Mouse (Mus musculus): ENCODE results near the gene Brinp3. TPM values are rescaled to one million over a fixed set of nuclear protein-coding genes. Genes with fewer than 3 reads are reported as not detected.
A peak's percentile ranks its signal among the peaks of the same experiment; 100 is the strongest.

Brinp3 gene
- polyA plus RNA-seq (2014; fragmentation: Nextera tagmentation; extraction: Ambion mirVana), result 28.2 TPM in 2 replicates

DNA sequence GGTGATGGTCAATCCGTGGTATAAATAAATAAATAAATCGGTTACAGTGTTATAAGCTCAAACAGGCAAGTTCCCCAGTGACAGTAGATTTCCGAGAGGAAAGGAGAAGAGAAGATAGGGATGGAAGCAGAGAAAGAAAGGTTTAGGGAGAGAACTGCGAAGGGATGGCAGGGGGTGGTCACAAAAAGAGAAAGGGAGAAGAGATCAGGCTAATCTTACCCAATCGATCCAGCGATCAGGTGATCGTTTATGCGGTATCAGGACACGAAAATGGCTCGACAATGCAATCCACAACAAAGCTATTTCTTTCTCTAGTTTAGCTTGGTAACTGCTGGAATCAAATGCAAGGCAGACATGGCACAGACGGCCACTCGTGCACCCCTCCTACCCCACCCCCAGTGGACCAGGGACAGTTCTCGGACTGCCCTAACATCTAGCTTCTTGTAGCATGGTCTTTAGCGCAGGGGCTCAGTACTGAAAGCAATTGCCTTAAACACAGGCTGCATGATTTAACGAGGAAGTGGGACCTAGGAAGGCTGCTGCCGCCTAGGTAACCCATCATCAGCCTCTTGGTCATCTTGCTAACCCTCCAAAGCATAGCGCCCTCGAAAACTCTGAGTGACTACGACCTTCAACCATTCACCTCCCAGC, at the start of gene Brinp3:
TSS of gene Brinp3 (plus strand) at position 80 of the 651 bp plus-strand sequence.
- peaks cover 9% of the 10 kb centered on the region; the same call in 1 of the 2 replicates for H3K27me3 ChIP-seq (ENCODE audit: control insufficient read depth, insufficient read depth, low read length)
- no peaks in the 10 kb centered on the region for H3K36me3 ChIP-seq (ENCODE audit: control insufficient read depth, insufficient read depth, low read length)
- no peaks in the 10 kb centered on the region for H3K9me3 ChIP-seq (ENCODE audit: control insufficient read depth, low read length)
- H3K4me2 ChIP-seq (ENCODE audit: low read length), result peak within 1 kb of the TSS; percentile 79
- DNase-seq, result peak; percentile 65
- peak within 1 kb of the TSS; percentile 75 for H3K9ac ChIP-seq (replicated peaks; ENCODE audit: low read length)
- peak within 1 kb of the TSS; percentile 81 for H3K27ac ChIP-seq (replicated peaks; ENCODE audit: low read depth, low read length)
- H3K4me3 ChIP-seq (replicated peaks; ENCODE audit: low read depth, low read length), result peak within 1 kb of the TSS; percentile 56
- peak; percentile 46; the same call in 1 of the 2 replicates for ATAC-seq (ENCODE audit: low FRiP score, low TSS enrichment)
- no peaks in the 10 kb centered on the region for H3K4me1 ChIP-seq (ENCODE audit: control insufficient read depth, insufficient read depth, low read length)
- WGBS, result under 1% methylated on average over 19 of the region's 19 CpGs

DNA sequence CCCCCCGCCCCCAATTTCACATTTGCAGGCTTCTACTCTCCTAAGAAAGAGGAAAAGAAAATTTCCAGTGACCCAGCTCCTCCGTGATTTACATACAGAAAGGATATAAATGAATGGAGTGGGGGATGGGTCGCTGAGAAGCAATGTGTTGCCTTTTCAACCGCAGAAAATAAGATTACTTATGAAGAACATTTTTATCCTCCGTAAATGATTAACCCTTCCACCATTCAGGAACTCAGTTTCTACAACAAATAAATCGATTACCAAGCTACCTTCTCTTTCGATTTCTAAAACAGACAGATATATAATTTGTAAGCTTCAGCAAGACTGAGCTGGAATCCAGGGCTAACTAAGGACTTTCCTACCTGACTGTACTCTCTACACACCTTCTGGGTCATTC, 339 bp upstream of the Brinp3 start:
- Histone ChIP-seq H3K9me3 (ENCODE audit: control insufficient read depth, low read length) (no peaks in the 10 kb centered on the region), H3K36me3 (ENCODE audit: control insufficient read depth, insufficient read depth, low read length) (no peaks in the 10 kb centered on the region), H3K4me3 (replicated peaks; ENCODE audit: low read depth, low read length) (peak overlapping the region; percentile 56), H3K9ac (replicated peaks; ENCODE audit: low read length) (peak overlapping the region; percentile 75), H3K27me3 (ENCODE audit: control insufficient read depth, insufficient read depth, low read length) (peaks cover 7% of the 10 kb centered on the region; the same call in 1 of the 2 replicates), H3K4me1 (ENCODE audit: control insufficient read depth, insufficient read depth, low read length) (no peaks in the 10 kb centered on the region), H3K4me2 (ENCODE audit: low read length) (peak overlapping the region; percentile 79), H3K27ac (replicated peaks; ENCODE audit: low read depth, low read length) (peak overlapping the region; percentile 81; the same call in 1 of the 2 replicates)
- peak; percentile 84 for DNase-seq
- WGBS, result 7% methylated on average over 7 of the region's 7 CpGs
- ATAC-seq (ENCODE audit: low FRiP score, low TSS enrichment), result 0 out of 2 replicates have a peak, but pooled peaks have one; percentile 1

DNA sequence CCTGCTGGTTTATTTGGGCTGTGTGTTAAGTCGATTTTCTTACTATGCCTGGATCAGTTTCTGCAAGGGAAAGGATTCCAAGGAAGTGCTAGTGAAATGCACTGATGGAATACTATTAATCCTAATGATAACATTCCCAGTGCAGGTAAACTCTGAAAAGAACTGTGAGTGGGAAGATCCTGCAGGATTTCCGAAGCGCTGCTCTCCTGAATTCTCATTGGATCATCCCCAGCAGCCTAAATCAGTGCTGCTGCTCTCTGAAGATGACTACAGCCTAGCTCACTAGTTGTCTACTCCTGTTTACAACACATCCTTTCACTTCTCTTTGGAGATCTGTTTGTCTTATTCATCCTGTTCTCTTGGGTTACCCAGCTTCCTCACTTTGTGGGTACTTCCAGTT, 826 bp downstream of the Brinp3 start:
- ATAC-seq (ENCODE audit: low FRiP score, low TSS enrichment) (no peak), DNase-seq (peak; percentile 52)
- Histone ChIP-seq H3K9ac (replicated peaks; ENCODE audit: low read length) (peak overlapping the region; percentile 75), H3K27me3 (ENCODE audit: control insufficient read depth, insufficient read depth, low read length) (peaks cover 9% of the 10 kb centered on the region; the same call in 1 of the 2 replicates), H3K9me3 (ENCODE audit: control insufficient read depth, low read length) (no peaks in the 10 kb centered on the region), H3K27ac (replicated peaks; ENCODE audit: low read depth, low read length) (peak overlapping the region; percentile 81), H3K4me1 (ENCODE audit: control insufficient read depth, insufficient read depth, low read length) (no peaks in the 10 kb centered on the region), H3K4me2 (ENCODE audit: low read length) (peak overlapping the region; percentile 79), H3K4me3 (replicated peaks; ENCODE audit: low read depth, low read length) (peak overlapping the region; percentile 56), H3K36me3 (ENCODE audit: control insufficient read depth, insufficient read depth, low read length) (no peaks in the 10 kb centered on the region)
- WGBS, result 3% methylated on average over 3 of the region's 3 CpGs

DNA sequence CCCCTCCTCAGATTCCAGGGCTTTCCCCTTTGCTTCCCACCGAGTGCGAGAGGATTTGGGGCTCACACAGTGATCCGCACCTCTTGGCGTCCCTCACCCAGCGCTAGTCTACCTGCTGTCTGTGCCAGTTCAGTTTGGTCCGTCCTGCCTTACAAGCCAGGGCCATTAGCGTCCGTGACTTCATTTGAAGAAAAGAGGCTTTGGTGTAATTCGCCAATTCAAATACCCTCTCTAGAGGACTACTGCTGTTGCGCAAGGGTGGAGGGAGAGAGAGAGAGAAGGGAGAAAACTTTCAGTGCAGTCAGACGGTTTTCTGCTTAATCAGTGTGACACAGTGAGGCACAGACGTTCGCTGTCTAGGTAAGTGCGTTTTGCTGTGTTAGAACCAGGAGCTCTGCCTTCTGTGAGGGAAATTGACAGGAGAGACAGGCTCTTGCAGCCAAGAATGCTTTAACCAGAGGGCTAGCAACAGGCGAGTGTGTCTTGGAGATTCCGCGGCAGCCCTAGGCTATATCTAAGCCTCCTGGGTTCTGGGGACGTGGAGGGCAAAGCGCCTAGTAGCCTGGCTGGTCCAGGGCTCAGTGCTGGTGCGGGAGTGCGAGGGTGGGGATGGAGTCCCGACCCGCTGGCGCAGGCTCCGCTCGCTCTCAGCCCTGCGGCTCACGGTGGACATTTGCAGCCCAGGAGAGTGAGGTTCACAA, 3.0 kb downstream of the Brinp3 start:
- H3K9ac ChIP-seq (replicated peaks; ENCODE audit: low read length), result peak overlapping the region; percentile 59
- DNase-seq, result peak; percentile 71
- H3K4me3 ChIP-seq (replicated peaks; ENCODE audit: low read depth, low read length), result peak overlapping the region; percentile 56
- WGBS, result 0% methylated on average over 28 of the region's 28 CpGs
- H3K4me2 ChIP-seq (ENCODE audit: low read length), result peak overlapping the region; percentile 68
- H3K4me1 ChIP-seq (ENCODE audit: control insufficient read depth, insufficient read depth, low read length), result no peaks in the 10 kb centered on the region
- ATAC-seq (ENCODE audit: low FRiP score, low TSS enrichment), result peak; percentile 66
- H3K27me3 ChIP-seq (ENCODE audit: control insufficient read depth, insufficient read depth, low read length), result peaks cover 9% of the 10 kb centered on the region; the same call in 1 of the 2 replicates
- H3K27ac ChIP-seq (replicated peaks; ENCODE audit: low read depth, low read length), result peak overlapping the region; percentile 72
- H3K9me3 ChIP-seq (ENCODE audit: control insufficient read depth, low read length), result no peaks in the 10 kb centered on the region
- H3K36me3 ChIP-seq (ENCODE audit: control insufficient read depth, insufficient read depth, low read length), result no peaks in the 10 kb centered on the region

DNA sequence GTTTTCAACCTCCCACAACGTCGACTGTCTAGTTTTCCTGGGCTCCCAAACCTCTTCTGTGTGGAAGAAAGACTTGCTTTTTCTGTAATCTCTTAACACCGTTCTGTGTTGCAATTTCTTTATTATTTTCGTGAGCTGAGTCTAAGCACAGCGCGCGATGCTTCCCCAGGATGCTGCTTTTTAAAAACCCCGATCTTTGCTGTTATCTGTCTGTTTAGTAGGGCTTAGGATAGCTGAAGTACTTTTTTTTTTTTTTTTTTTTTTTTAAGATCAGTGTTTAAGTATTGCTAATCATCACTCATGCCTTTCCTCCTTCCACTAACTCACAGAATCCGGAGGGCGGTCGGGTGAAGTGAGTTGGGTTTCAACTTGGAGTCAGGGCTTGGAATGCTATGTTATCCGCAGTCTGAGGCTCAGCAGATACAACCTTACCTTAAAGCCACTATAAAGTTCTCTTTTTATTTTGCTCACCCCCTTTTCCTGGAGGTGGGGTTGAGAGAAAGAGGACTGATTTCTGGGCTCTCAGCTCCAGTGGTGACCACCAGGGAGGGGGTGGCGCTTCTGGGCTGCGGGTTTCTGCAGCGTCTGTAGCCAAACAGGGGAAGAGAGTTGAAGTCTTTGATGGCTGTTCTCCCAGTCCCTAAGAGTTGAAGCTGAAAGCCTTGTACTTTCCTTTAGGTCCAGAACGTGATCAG, 3.7 kb downstream of the Brinp3 start:
- H3K9me3 ChIP-seq (ENCODE audit: control insufficient read depth, low read length), result no peaks in the 10 kb centered on the region
- DNase-seq, result peak; percentile 62
- no peaks in the 10 kb centered on the region for H3K4me1 ChIP-seq (ENCODE audit: control insufficient read depth, insufficient read depth, low read length)
- under 1% methylated on average over 16 of the region's 16 CpGs for WGBS
- H3K9ac ChIP-seq (replicated peaks; ENCODE audit: low read length), result peak overlapping the region; percentile 59
- H3K4me2 ChIP-seq (ENCODE audit: low read length), result peak overlapping the region; percentile 68
- no peak for ATAC-seq (ENCODE audit: low FRiP score, low TSS enrichment)
- H3K27me3 ChIP-seq (ENCODE audit: control insufficient read depth, insufficient read depth, low read length), result peaks cover 9% of the 10 kb centered on the region; the same call in 1 of the 2 replicates
- no peaks in the 10 kb centered on the region for H3K36me3 ChIP-seq (ENCODE audit: control insufficient read depth, insufficient read depth, low read length)
- H3K27ac ChIP-seq (replicated peaks; ENCODE audit: low read depth, low read length), result peak overlapping the region; percentile 72
- peak overlapping the region; percentile 56 for H3K4me3 ChIP-seq (replicated peaks; ENCODE audit: low read depth, low read length)

DNA sequence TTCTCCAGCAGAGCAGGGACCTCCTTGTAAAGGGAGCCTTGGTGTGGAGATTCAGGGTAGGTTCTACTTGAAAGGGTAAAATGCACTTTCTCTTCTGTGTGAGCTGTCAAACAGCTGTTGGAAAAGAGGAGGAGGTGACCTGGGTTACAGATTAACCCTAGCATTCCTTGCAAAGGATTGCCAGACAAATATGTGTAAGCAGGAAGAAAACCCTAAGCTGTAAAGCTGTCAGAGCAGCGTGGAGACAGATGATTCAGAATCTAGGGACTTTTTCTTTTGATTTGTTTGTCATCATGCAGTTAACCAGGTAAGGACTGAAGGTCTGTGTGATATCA, 4.2 kb downstream of the Brinp3 start:
- peak overlapping the region; percentile 59; the same call in 1 of the 2 replicates for H3K9ac ChIP-seq (replicated peaks; ENCODE audit: low read length)
- 10% methylated on average over 1 of the region's 1 CpGs for WGBS

DNA sequence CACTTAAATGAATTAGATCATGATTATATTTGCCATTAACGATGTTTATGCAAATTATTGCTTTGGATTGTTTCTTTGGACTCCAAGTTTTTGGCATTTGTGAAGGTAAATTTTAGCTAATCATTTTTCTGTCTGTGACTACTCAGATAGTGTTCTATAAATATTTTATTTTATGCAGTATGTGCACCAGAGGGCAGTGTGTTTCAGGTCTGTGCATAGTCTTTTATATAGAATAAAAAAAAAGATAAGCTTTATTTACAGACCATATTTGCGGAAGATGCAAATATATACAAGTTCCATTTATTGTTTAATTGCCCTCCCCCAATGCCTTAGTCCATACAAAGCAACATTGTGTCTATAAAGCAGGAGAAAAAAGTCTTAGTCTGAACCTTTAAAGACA, 20.8 kb downstream of the Brinp3 start:
- Histone ChIP-seq H3K4me2 (ENCODE audit: low read length) (no peak overlapping the region), H3K4me3 (replicated peaks; ENCODE audit: low read depth, low read length) (no peak overlapping the region), H3K36me3 (ENCODE audit: control insufficient read depth, insufficient read depth, low read length) (no peaks in the 10 kb centered on the region), H3K9ac (replicated peaks; ENCODE audit: low read length) (no peak overlapping the region), H3K9me3 (ENCODE audit: control insufficient read depth, low read length) (no peaks in the 10 kb centered on the region), H3K4me1 (ENCODE audit: control insufficient read depth, insufficient read depth, low read length) (no peaks in the 10 kb centered on the region), H3K27me3 (ENCODE audit: control insufficient read depth, insufficient read depth, low read length) (no peaks in the 10 kb centered on the region), H3K27ac (replicated peaks; ENCODE audit: low read depth, low read length) (no peak overlapping the region)
- DNase-seq (peak; percentile 47), ATAC-seq (ENCODE audit: low FRiP score, low TSS enrichment) (no peak)
- WGBS, result 82% methylated on average over 2 of the region's 2 CpGs

More for the DNA sequence above, 4.2 kb downstream of the Brinp3 start:
- Histone ChIP-seq H3K4me1 (ENCODE audit: control insufficient read depth, insufficient read depth, low read length) (no peaks in the 10 kb centered on the region), H3K27me3 (ENCODE audit: control insufficient read depth, insufficient read depth, low read length) (peaks cover 9% of the 10 kb centered on the region; the same call in 1 of the 2 replicates), H3K36me3 (ENCODE audit: control insufficient read depth, insufficient read depth, low read length) (no peaks in the 10 kb centered on the region), H3K4me2 (ENCODE audit: low read length) (peak overlapping the region; percentile 68), H3K4me3 (replicated peaks; ENCODE audit: low read depth, low read length) (peak overlapping the region; percentile 56), H3K27ac (replicated peaks; ENCODE audit: low read depth, low read length) (no peak overlapping the region), H3K9me3 (ENCODE audit: control insufficient read depth, low read length) (no peaks in the 10 kb centered on the region)
- DNase-seq, result no peak
- no peak for ATAC-seq (ENCODE audit: low FRiP score, low TSS enrichment)

DNA sequence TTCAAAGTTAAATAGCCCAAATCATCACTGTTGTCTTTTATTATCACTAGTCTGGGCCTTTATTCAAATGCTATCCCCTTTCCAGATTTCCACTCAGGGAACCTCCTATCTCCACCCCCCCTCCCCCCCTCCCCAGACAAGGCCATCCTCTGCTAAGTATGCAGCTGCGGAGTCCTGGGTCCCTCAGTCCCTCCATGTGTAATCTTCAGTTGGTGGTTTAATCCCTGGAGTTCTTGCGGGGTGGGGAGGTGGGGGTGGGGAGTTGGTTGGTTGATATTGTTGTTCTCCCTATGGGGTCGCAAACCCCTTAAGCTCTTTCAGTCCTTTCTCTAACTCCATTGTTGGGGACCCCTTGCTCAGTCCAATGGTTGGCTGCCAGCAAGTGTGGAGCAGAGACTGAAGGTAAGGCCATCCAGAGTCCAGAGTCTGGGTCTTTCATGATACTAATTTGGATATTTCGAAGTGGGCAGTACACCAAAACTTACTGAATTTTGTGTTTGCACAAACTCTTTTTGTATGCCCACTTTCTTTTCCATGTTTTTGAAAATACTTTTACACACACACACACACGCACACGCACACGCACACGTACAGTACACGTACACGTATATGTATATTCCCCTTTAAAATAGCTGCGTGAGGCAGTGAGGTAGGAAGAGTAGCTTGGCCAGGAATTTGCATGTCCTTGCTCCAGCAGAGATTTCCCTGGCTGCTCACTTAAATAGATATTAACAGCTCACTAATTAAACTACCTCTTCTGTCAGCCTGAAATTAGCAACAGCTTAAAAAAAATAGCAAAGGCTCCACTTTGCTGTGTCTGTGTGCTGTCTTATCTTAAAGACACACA, 29.4 kb downstream of the Brinp3 start:
- H3K36me3 ChIP-seq (ENCODE audit: control insufficient read depth, insufficient read depth, low read length), result no peaks in the 10 kb centered on the region
- no peak overlapping the region for H3K27ac ChIP-seq (replicated peaks; ENCODE audit: low read depth, low read length)
- no peaks in the 10 kb centered on the region for H3K9me3 ChIP-seq (ENCODE audit: control insufficient read depth, low read length)
- H3K9ac ChIP-seq (replicated peaks; ENCODE audit: low read length), result no peak overlapping the region
- no peaks in the 10 kb centered on the region for H3K27me3 ChIP-seq (ENCODE audit: control insufficient read depth, insufficient read depth, low read length)
- H3K4me2 ChIP-seq (ENCODE audit: low read length), result no peak overlapping the region
- WGBS, result 55% methylated on average over 11 of the region's 11 CpGs
- H3K4me1 ChIP-seq (ENCODE audit: control insufficient read depth, insufficient read depth, low read length), result no peaks in the 10 kb centered on the region
- ATAC-seq (ENCODE audit: low FRiP score, low TSS enrichment), result no peak
- no peak overlapping the region for H3K4me3 ChIP-seq (replicated peaks; ENCODE audit: low read depth, low read length)
- no peak for DNase-seq
